Mouse (Mus musculus) spleen, adult 10 weeks (tissue): Measurements from ENCODE around the gene Borcs8. TPM values are rescaled to one million over a fixed set of nuclear protein-coding genes. Genes with fewer than 3 reads are reported as not detected.

ENCODE experiments used
- polyA plus RNA-seq: library from polyadenylated mRNA; stranded (reverse); fragments of 350-450 nt; fragmentation: Illumina TruSeq; extraction: RNeasy Lipid Tissue Mini Kit (QIAGEN cat#74804); gene quantifications from one replicate; pipeline ENCODE4 v1.2.3, GENCODE M21; 2015; ENCODE audit warnings: low replicate concordance; ENCODE audit not compliant: insufficient read depth

Borcs8 gene
- polyA plus RNA-seq: 25.0 TPM

GRCm38 (mm10) chr8:70139026-70139857 lies at the start of gene Borcs8, which contains the start of the genes Rfxank and Mef2b:
TSS of gene Borcs8 (plus strand) at chr8:70139499.
TSS of gene Rfxank (minus strand) at chr8:70139154.
TSS of gene Mef2b (plus strand) at chr8:70139711.

GRCm38 (mm10) chr8:70120667-70121066 lies 18.6 kb upstream of the Borcs8 start, which contains the start of gene Ncan:
TSS of gene Ncan (minus strand) at chr8:70120873.

GRCm38 (mm10) chr8:70131166-70131883 lies 8.0 kb upstream of the Borcs8 start, which contains the start of gene Nr2c2ap:
TSS of gene Nr2c2ap (plus strand) at chr8:70131333.

DNA sequence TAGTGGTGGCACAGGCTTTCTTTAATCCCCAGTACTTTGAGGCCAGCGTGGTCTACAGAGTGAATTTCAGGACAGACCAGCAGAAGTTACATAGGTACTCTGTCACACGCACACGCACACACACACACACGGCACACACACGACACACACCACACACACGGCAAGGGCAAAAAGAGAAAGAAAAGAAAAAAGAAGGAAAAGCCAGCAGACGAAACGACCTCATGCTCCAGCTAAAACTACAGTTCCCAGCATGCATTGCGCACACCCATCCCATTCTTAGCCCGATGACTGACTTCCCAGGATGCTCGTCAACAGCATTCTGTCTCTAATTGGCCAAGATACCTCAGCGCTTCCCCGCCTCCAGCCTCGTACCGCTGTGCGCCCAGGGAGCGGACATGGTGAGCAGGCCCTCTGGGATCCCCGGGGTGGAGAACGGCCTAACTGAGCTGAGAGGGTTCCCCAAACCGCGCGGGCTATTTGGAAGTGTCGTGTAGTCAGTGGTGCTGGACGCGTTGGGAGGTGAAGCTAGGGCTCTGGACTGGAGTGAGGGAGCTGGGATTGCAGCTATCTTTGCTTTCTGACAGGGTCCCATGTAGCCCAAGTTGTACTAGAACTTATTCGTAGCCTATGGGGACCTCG lies 32.9 kb downstream of the Borcs8 start, which contains the start of gene Tmem161a:
Gene Tmem161a, plus strand, starts transcription at position 314 of the 639 bp plus-strand sequence.

Other genes with a start within 250 kb of the Borcs8 start
- gene Tssk6, start 237.3 kb upstream of the Borcs8 start, polyA plus RNA-seq: not detected
- gene Ndufa13, start 236.9 kb upstream of the Borcs8 start, polyA plus RNA-seq: 13.6 TPM
- not detected for gene Yjefn3, start 236.8 kb upstream of the Borcs8 start, polyA plus RNA-seq
- gene Gatad2a, start 143.1 kb upstream of the Borcs8 start, polyA plus RNA-seq: 21.0 TPM
- 55.1 TPM for gene Mau2, start 96.8 kb upstream of the Borcs8 start, polyA plus RNA-seq
- gene Sugp1, start 96.7 kb upstream of the Borcs8 start, polyA plus RNA-seq: 29.4 TPM
- gene Tm6sf2, start 66.6 kb upstream of the Borcs8 start, polyA plus RNA-seq: 1.2 TPM
- gene Hapln4, start 56.0 kb upstream of the Borcs8 start, polyA plus RNA-seq: not detected
- gene Ncan, start 18.6 kb upstream of the Borcs8 start, polyA plus RNA-seq: 0.06 TPM
- gene Nr2c2ap, start 8.2 kb upstream of the Borcs8 start, polyA plus RNA-seq: 17.2 TPM
- 7.4 TPM for gene Rfxank, start 345 bp upstream of the Borcs8 start, polyA plus RNA-seq
- gene Mef2b, start 212 bp downstream of the Borcs8 start, polyA plus RNA-seq: 0.33 TPM
- 15.6 TPM for gene Tmem161a, start 32.9 kb downstream of the Borcs8 start, polyA plus RNA-seq
- 8.9 TPM for gene Slc25a42, start 72.8 kb downstream of the Borcs8 start, polyA plus RNA-seq
- 44.6 TPM for gene Sugp2, start 94.7 kb downstream of the Borcs8 start, polyA plus RNA-seq
- 3.8 TPM for gene Armc6, start 95.0 kb downstream of the Borcs8 start, polyA plus RNA-seq
- 4.2 TPM for gene Homer3, start 143.3 kb downstream of the Borcs8 start, polyA plus RNA-seq
- 23.5 TPM for gene Ddx49, start 163.0 kb downstream of the Borcs8 start, polyA plus RNA-seq
- gene Cope, start 163.0 kb downstream of the Borcs8 start, polyA plus RNA-seq: 32.0 TPM
- gene Cers1, start 176.3 kb downstream of the Borcs8 start, polyA plus RNA-seq: not detected
- gene Gdf1, start 190.3 kb downstream of the Borcs8 start, polyA plus RNA-seq: not detected
- gene Upf1, start 213.8 kb downstream of the Borcs8 start, polyA plus RNA-seq: 16.2 TPM
- 0.10 TPM for gene Comp, start 234.1 kb downstream of the Borcs8 start, polyA plus RNA-seq